In the genomic region with DNA sequence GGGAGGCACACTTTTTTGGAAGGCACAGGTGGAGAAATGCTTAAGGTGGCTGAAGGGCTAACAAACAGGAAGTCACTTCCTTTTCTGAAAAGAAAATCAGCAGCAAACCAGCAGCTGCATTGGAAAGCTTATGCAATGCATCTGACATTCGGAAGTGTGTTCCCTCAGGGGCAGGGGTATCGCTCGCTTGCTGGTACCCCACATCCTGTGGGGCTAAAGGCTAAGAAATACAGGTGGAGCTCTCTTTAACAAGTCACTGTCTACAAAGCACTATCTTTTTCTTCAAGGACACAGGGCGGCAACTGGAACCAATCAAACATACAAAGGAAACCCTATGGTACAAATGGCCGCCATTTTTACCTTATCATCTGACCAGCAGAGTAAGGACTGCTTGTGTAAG, we compare ENCODE assay signal across 10 mouse cellular contexts. TPM values are rescaled to one million over a fixed set of nuclear protein-coding genes. Genes with fewer than 3 reads are reported as not detected.
DNase-seq lines count a peak whose midpoint lies in the region; ATAC-seq lines count a peak whose summit lies in the region.
"Had no signal": no experiment of that assay in that cellular context is flagged by ENCODE, and none has a peak within 500 bp of the region (broad histone marks: within the 10 kb centered on the region; RNA-seq: fewer than 3 reads in every experiment).

No protein-coding gene starts in this region.

- H3K9me3 ChIP-seq in heart, embryonic 16.5 days (replicated peaks; ENCODE audit: control insufficient read depth, low read length): no peaks in the 10 kb centered on the region
- H3K9me3 ChIP-seq in forebrain, embryonic 13.5 days (replicated peaks): no peaks in the 10 kb centered on the region
- H3K9me3 ChIP-seq: liver, embryonic 15.5 days had no signal

- DNase-seq in heart, postnatal 14 days: no peak
- peak; percentile 43 to 44 for DNase-seq in B cell, adult 2 months
- peak; percentile 39 for DNase-seq in brain, adult 2 months (ENCODE audit: low read depth, low spot score)
- DNase-seq in natural killer cell, adult 2 months (ENCODE audit: low spot score in 2 of 2): peak; percentile 38 to 43
- DNase-seq in urinary bladder, adult 2 months (ENCODE audit: low spot score): no peak
- no peak for DNase-seq in gastrocnemius, adult 8-10 months (ENCODE audit: low spot score in 2 of 2)

- peaks cover 23% of the 10 kb centered on the region for H3K36me3 ChIP-seq in heart, embryonic 16.5 days (ENCODE audit: control insufficient read depth, insufficient read depth)
- H3K36me3 ChIP-seq in forebrain, embryonic 13.5 days (ENCODE audit: poor library complexity, severe bottlenecking): peaks cover 15% of the 10 kb centered on the region

- H3K9ac ChIP-seq in heart, embryonic 16.5 days (ENCODE audit: low read length): peak overlapping the region; percentile 72
- no peak overlapping the region for H3K9ac ChIP-seq in forebrain, embryonic 13.5 days
- H3K9ac ChIP-seq: liver, embryonic 15.5 days had no signal

- H3K4me2 ChIP-seq in heart, embryonic 16.5 days (ENCODE audit: low read depth, low read length): peak overlapping the region; percentile 61
- no peak overlapping the region for H3K4me2 ChIP-seq in forebrain, embryonic 13.5 days

- peaks cover 45% of the 10 kb centered on the region for H3K4me1 ChIP-seq in heart, embryonic 16.5 days (ENCODE audit: control insufficient read depth, insufficient read depth, low read length)
- H3K4me1 ChIP-seq in forebrain, embryonic 13.5 days: peaks cover 34% of the 10 kb centered on the region

- WGBS in heart, embryonic 16.5 days: 49% methylated on average over 5 of the region's 5 CpGs
- WGBS in forebrain, embryonic 13.5 days: 91% methylated on average over 5 of the region's 5 CpGs

- intact Hi-C loops in heart, postnatal 14 days (cut with DNase I): loop anchor here (5.0 kb wide), 1 partner anchor 86 kb away; no protein-coding TSS in a partner anchor

- no peaks in the 10 kb centered on the region for H3K27me3 ChIP-seq in heart, embryonic 16.5 days (ENCODE audit: control insufficient read depth, insufficient read depth, low read length)
- peaks cover 11% of the 10 kb centered on the region; the same call in 1 of the 2 replicates for H3K27me3 ChIP-seq in forebrain, embryonic 13.5 days

- H3K27ac ChIP-seq in heart, embryonic 16.5 days (ENCODE audit: low read length): peak overlapping the region; percentile 82
- no peak overlapping the region for H3K27ac ChIP-seq in forebrain, embryonic 13.5 days
- H3K27ac ChIP-seq: liver, embryonic 15.5 days had no signal

- ATAC-seq in heart, embryonic 16.5 days (replicated peaks; ENCODE audit: extremely low read depth, insufficient read depth, low FRiP score): no peak
- ATAC-seq in forebrain, embryonic 13.5 days: no peak

- peak overlapping the region; percentile 87 for H3K4me3 ChIP-seq in heart, embryonic 16.5 days (ENCODE audit: low read length)
- no peak overlapping the region for H3K4me3 ChIP-seq in forebrain, embryonic 13.5 days
- H3K4me3 ChIP-seq: erythroblast, embryonic 14.5 days; liver, embryonic 15.5 days had no signal

RNA-seq across cellular contexts. Expression of a gene that starts 4.4 kb away (rescaled TPM):
- 298 and 306 TPM in 2 replicates for polyA plus RNA-seq in heart, embryonic 16.5 days (2015; fragmentation: Nextera tagmentation; extraction: Ambion mirVana)
- total RNA-seq in heart, postnatal 14 days (2021): 100 to 1,000 TPM; 452 to 466 TPM
- polyA plus RNA-seq in urinary bladder, adult 2 months (2012; rRNA removed): 39.7 and 43.4 TPM in 2 replicates
- 100 to 1,000 TPM; 111 to 182 (median 171) TPM for total RNA-seq in gastrocnemius, adult 8-10 months (2022)
- polyA plus RNA-seq in forebrain, embryonic 13.5 days (2015; fragmentation: Nextera tagmentation; extraction: Ambion mirVana): 34.0 and 41.6 TPM in 2 replicates
- polyA plus RNA-seq: erythroblast, embryonic 14.5 days had no signal

Comparison
In these comparisons a context has a peak if more than half of its experiments do, and no peak if none do; other contexts are left out.
1. DNase-seq: peak in B cell, adult 2 months (2 of 2), brain, adult 2 months (single experiment) and natural killer cell, adult 2 months (2 of 2); none in heart, postnatal 14 days (0 of 2), urinary bladder, adult 2 months (single experiment) and gastrocnemius, adult 8-10 months (0 of 2).